Mouse (Mus musculus) testis, adult 2 months (tissue): ENCODE measurements around the gene Kbtbd7. TPM values are rescaled to one million over a fixed set of nuclear protein-coding genes. Genes with fewer than 3 reads are reported as not detected.
"Not testable (repeated sequence)": the region's sequence is repeated elsewhere in the genome, so short reads cannot be mapped to it uniquely, and the experiment has no call there.

Source experiments
- H3K27ac ChIP-seq: fragments of 200-500 bp; 2 replicates; pipeline ENCODE4 v1.5.1; 2012; ENCODE audit warnings: low read depth, low read length; ENCODE audit not compliant: control insufficient read depth, insufficient read depth
- H3K27me3 ChIP-seq: fragments of 200-500 bp; 2 replicates; pipeline ENCODE4 v1.6.1; 2012; ENCODE audit warnings: mild to moderate bottlenecking, low read length, moderate library complexity; ENCODE audit not compliant: control insufficient read depth, insufficient read depth
- H3K36me3 ChIP-seq: fragments of 200-500 bp; 2 replicates; pipeline ENCODE4 v1.6.1; 2012; ENCODE audit warnings: mild to moderate bottlenecking, low read length; ENCODE audit not compliant: control insufficient read depth, insufficient read depth
- H3K4me1 ChIP-seq: fragments of 200-500 bp; 2 replicates; pipeline ENCODE4 v1.6.1; 2012; ENCODE audit warnings: low read length; ENCODE audit not compliant: control insufficient read depth, insufficient read depth
- H3K4me3 ChIP-seq: fragments of 200-500 bp; 2 replicates; pipeline ENCODE4 v1.5.1; 2012; ENCODE audit warnings: low read depth, mild to moderate bottlenecking, low read length, moderate library complexity, mixed read lengths; ENCODE audit not compliant: control insufficient read depth
- CTCF ChIP-seq: fragments of 200-500 bp; IDR thresholded peaks from 2 replicates; pipeline ENCODE4 v1.5.1; 2012; ENCODE audit warnings: low read depth, mild to moderate bottlenecking, inconsistent platforms, low read length, moderate library complexity; ENCODE audit not compliant: control insufficient read depth, insufficient read depth, insufficient replicate concordance
- POLR2A ChIP-seq: fragments of 200-500 bp; IDR thresholded peaks from 2 replicates; pipeline ENCODE4 v1.6.1; 2012; ENCODE audit warnings: low read depth, mild to moderate bottlenecking, inconsistent platforms, low read length, moderate library complexity; ENCODE audit not compliant: control insufficient read depth
- polyA plus RNA-seq: library from polyadenylated mRNA; depleted of rRNA; stranded (reverse); fragments of >200 nt; gene quantifications from 2 replicates; pipeline ENCODE4 v1.2.3, GENCODE M21; 2012

Kbtbd7 gene
- polyA plus RNA-seq, 1 experiment, result 8.8 TPM

- TF ChIP-seq CTCF (no peak), POLR2A (no peak)
- no peak overlapping the region for H3K4me3 ChIP-seq
- H3K27ac ChIP-seq, result no peak overlapping the region
- no peaks in the 10 kb centered on the region for H3K4me1 ChIP-seq
- H3K27me3 ChIP-seq, result no peaks in the 10 kb centered on the region
- no peaks in the 10 kb centered on the region for H3K36me3 ChIP-seq
Observed at GRCm38 (mm10) chr14:79434068-79434467, 7.8 kb downstream of the Kbtbd7 start.

GRCm38 (mm10) chr14:79440655-79441054 lies 14.3 kb downstream of the Kbtbd7 start:
- H3K27ac ChIP-seq, result no peak overlapping the region
- H3K36me3 ChIP-seq, result no peaks in the 10 kb centered on the region
- H3K4me3 ChIP-seq, result no peak overlapping the region
- H3K4me1 ChIP-seq, result no peaks in the 10 kb centered on the region
- TF ChIP-seq CTCF (no peak), POLR2A (no peak)
- no peaks in the 10 kb centered on the region for H3K27me3 ChIP-seq

- H3K4me1 ChIP-seq, result no peaks in the 10 kb centered on the region
- H3K36me3 ChIP-seq, result no peaks in the 10 kb centered on the region
- no peak overlapping the region for H3K4me3 ChIP-seq
- no peaks in the 10 kb centered on the region for H3K27me3 ChIP-seq
- no peak overlapping the region for H3K27ac ChIP-seq
- TF ChIP-seq CTCF (no peak), POLR2A (no peak)
Observed at GRCm38 (mm10) chr14:79441441-79441840, 15.1 kb downstream of the Kbtbd7 start.

- Histone ChIP-seq H3K36me3 (no peaks in the 10 kb centered on the region), H3K4me3 (peak overlapping the region; percentile 19; the same call in 1 of the 2 replicates), H3K27me3 (no peaks in the 10 kb centered on the region), H3K4me1 (no peaks in the 10 kb centered on the region), H3K27ac (no peak overlapping the region)
- TF ChIP-seq CTCF (no peak), POLR2A (no peak)
Observed at GRCm38 (mm10) chr14:79444601-79445000, 18.3 kb downstream of the Kbtbd7 start.

GRCm38 (mm10) chr14:79445055-79445620 lies 18.8 kb downstream of the Kbtbd7 start:
- Histone ChIP-seq H3K4me1 (no peaks in the 10 kb centered on the region), H3K4me3 (peak overlapping the region; percentile 44; the same call in 1 of the 2 replicates)
- TF ChIP-seq POLR2A, result no peak
- no peak for TF ChIP-seq CTCF

GRCm38 (mm10) chr14:79451681-79452590 lies 25.6 kb downstream of the Kbtbd7 start, which contains the start of gene Kbtbd6:
Gene Kbtbd6, plus strand, starts transcription at chr14:79451835.
- not testable (repeated sequence) for H3K27me3 ChIP-seq, H3K4me1 ChIP-seq, H3K36me3 ChIP-seq
- peak; percentile 100 for TF ChIP-seq POLR2A
- H3K27ac ChIP-seq, result peak within 1 kb of the TSS; percentile 90
- H3K4me3 ChIP-seq, result peak within 1 kb of the TSS; percentile 89

More at GRCm38 (mm10) chr14:79445055-79445620, 18.8 kb downstream of the Kbtbd7 start:
- Histone ChIP-seq H3K36me3 (no peaks in the 10 kb centered on the region), H3K27me3 (no peaks in the 10 kb centered on the region), H3K27ac (no peak overlapping the region)

DNA sequence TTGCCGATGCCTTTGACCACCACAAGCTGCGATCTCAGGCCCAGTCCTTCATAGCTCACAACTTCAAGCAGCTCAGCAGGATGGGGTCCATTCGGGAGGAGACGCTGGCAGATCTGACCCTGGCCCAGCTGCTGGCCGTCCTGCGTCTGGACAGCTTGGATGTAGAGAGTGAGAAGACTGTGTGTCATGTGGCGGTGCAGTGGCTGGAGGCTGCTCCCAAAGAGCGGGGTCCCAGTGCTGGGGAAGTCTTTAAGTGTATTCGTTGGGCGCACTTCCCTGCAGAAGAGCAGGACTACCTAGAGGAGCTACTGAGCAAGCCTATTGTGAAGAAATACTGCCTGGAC lies 26.3 kb downstream of the Kbtbd7 start:
- H3K27me3 ChIP-seq, H3K36me3 ChIP-seq, H3K4me1 ChIP-seq: not testable (repeated sequence)
- 0 out of 2 replicates have a peak overlapping the region, but pooled peaks have one; percentile 36 for H3K27ac ChIP-seq
- H3K4me3 ChIP-seq, result peak overlapping the region; percentile 78
